Mouse (Mus musculus): ENCODE measurements around the gene Plxna1.

Plxna1 gene

GRCm38 (mm10) chr6:89362281-89363106, at the start of gene Plxna1:
TSS of gene Plxna1 (minus strand) at chr6:89362620.
- DNase-seq (ENCODE audit: low read depth, low spot score): peak; percentile 62

GRCm38 (mm10) chr6:89409041-89409440, 46.6 kb upstream of the Plxna1 start:
- no peak for DNase-seq (ENCODE audit: low read depth, low spot score)

- DNase-seq (ENCODE audit: low read depth, low spot score): no peak
Measured at GRCm38 (mm10) chr6:89408259-89408658, 45.8 kb upstream of the Plxna1 start.

GRCm38 (mm10) chr6:89407247-89407889, 44.9 kb upstream of the Plxna1 start:
- no peak for DNase-seq (ENCODE audit: low read depth, low spot score)

- DNase-seq (ENCODE audit: low read depth, low spot score): no peak
Measured at GRCm38 (mm10) chr6:89404964-89405363, 42.5 kb upstream of the Plxna1 start.

- DNase-seq (ENCODE audit: low read depth, low spot score): no peak
Measured at GRCm38 (mm10) chr6:89403257-89404225, 41.1 kb upstream of the Plxna1 start.

- no peak for DNase-seq (ENCODE audit: low read depth, low spot score)
Measured at GRCm38 (mm10) chr6:89402406-89402805, 40.0 kb upstream of the Plxna1 start.

- DNase-seq (ENCODE audit: low read depth, low spot score): no peak
Measured at GRCm38 (mm10) chr6:89399564-89399963, 37.1 kb upstream of the Plxna1 start.

- DNase-seq (ENCODE audit: low read depth, low spot score): no peak
Measured at GRCm38 (mm10) chr6:89397919-89398318, 35.5 kb upstream of the Plxna1 start.

- no peak for DNase-seq (ENCODE audit: low read depth, low spot score)
Measured at GRCm38 (mm10) chr6:89393820-89394219, 31.4 kb upstream of the Plxna1 start.

GRCm38 (mm10) chr6:89392213-89392612, 29.8 kb upstream of the Plxna1 start:
- no peak for DNase-seq (ENCODE audit: low read depth, low spot score)

GRCm38 (mm10) chr6:89389771-89390170, 27.4 kb upstream of the Plxna1 start:
- no peak for DNase-seq (ENCODE audit: low read depth, low spot score)

- DNase-seq (ENCODE audit: low read depth, low spot score): no peak
Measured at GRCm38 (mm10) chr6:89386956-89387355, 24.5 kb upstream of the Plxna1 start.

- DNase-seq (ENCODE audit: low read depth, low spot score): no peak
Measured at GRCm38 (mm10) chr6:89384699-89385098, 22.3 kb upstream of the Plxna1 start.

- DNase-seq (ENCODE audit: low read depth, low spot score): no peak
Measured at GRCm38 (mm10) chr6:89381851-89382250, 19.4 kb upstream of the Plxna1 start.

GRCm38 (mm10) chr6:89381172-89381571, 18.8 kb upstream of the Plxna1 start:
- no peak for DNase-seq (ENCODE audit: low read depth, low spot score)

- DNase-seq (ENCODE audit: low read depth, low spot score): peak; percentile 71
Measured at GRCm38 (mm10) chr6:89380751-89381150, 18.3 kb upstream of the Plxna1 start.

GRCm38 (mm10) chr6:89378264-89378663, 15.8 kb upstream of the Plxna1 start:
- DNase-seq (ENCODE audit: low read depth, low spot score): no peak

- DNase-seq (ENCODE audit: low read depth, low spot score): no peak
Measured at GRCm38 (mm10) chr6:89368812-89369211, 6.4 kb upstream of the Plxna1 start.

GRCm38 (mm10) chr6:89364342-89364741, 1.9 kb upstream of the Plxna1 start:
- no peak for DNase-seq (ENCODE audit: low read depth, low spot score)

GRCm38 (mm10) chr6:89363107-89363451, 659 bp upstream of the Plxna1 start:
- no peak for DNase-seq (ENCODE audit: low read depth, low spot score)
